Mouse (Mus musculus): ENCODE data around the gene Adra2b. TPM values are rescaled to one million over a fixed set of nuclear protein-coding genes. Genes with fewer than 3 reads are reported as not detected.

The Adra2b gene
- polyA plus RNA-seq, 1 experiment from 2014 or later = 16.7 TPM

Other genes starting within 250 kb of the Adra2b start
- gene Ncaph, start 229.3 kb upstream of the Adra2b start, polyA plus RNA-seq (2015; fragmentation: Nextera tagmentation; extraction: Ambion mirVana) = 54.8 and 60.1 TPM in 2 replicates
- 21.7 and 21.9 TPM in 2 replicates for gene Itpripl1, start 219.8 kb upstream of the Adra2b start, polyA plus RNA-seq (2015; fragmentation: Nextera tagmentation; extraction: Ambion mirVana)
- gene 1810024B03Rik, start 154.9 kb upstream of the Adra2b start, polyA plus RNA-seq (2015; fragmentation: Nextera tagmentation; extraction: Ambion mirVana) = 0.68 and 0.70 TPM in 2 replicates
- gene Snrnp200, start 154.8 kb upstream of the Adra2b start, polyA plus RNA-seq (2015; fragmentation: Nextera tagmentation; extraction: Ambion mirVana) = 23.3 and 28.2 TPM in 2 replicates
- gene Ciao1, start 115.4 kb upstream of the Adra2b start, polyA plus RNA-seq (2015; fragmentation: Nextera tagmentation; extraction: Ambion mirVana) = 34.7 and 39.8 TPM in 2 replicates
- 10.3 and 10.7 TPM in 2 replicates for gene Tmem127, start 115.3 kb upstream of the Adra2b start, polyA plus RNA-seq (2015; fragmentation: Nextera tagmentation; extraction: Ambion mirVana)
- gene Stard7, start 93.0 kb upstream of the Adra2b start, polyA plus RNA-seq (2015; fragmentation: Nextera tagmentation; extraction: Ambion mirVana) = 32.7 and 34.9 TPM in 2 replicates
- gene Dusp2, start 27.0 kb upstream of the Adra2b start, polyA plus RNA-seq (2015; fragmentation: Nextera tagmentation; extraction: Ambion mirVana) = 1.8 and 2.2 TPM in 2 replicates
- not detected in 2 replicates for gene Astl, start 24.6 kb upstream of the Adra2b start, polyA plus RNA-seq (2015; fragmentation: Nextera tagmentation; extraction: Ambion mirVana)
- gene Gpat2, start 62.0 kb downstream of the Adra2b start, polyA plus RNA-seq (2015; fragmentation: Nextera tagmentation; extraction: Ambion mirVana) = 0.28 and 0.38 TPM in 2 replicates
- gene Fahd2a, start 81.4 kb downstream of the Adra2b start, polyA plus RNA-seq (2015; fragmentation: Nextera tagmentation; extraction: Ambion mirVana) = 15.6 and 15.8 TPM in 2 replicates
- gene Kcnip3, start 158.9 kb downstream of the Adra2b start, polyA plus RNA-seq (2015; fragmentation: Nextera tagmentation; extraction: Ambion mirVana) = 0.23 and 0.31 TPM in 2 replicates
- 0.05 TPM in 1 of 2 replicates, not detected in the other for gene Prom2, start 178.3 kb downstream of the Adra2b start, polyA plus RNA-seq (2015; fragmentation: Nextera tagmentation; extraction: Ambion mirVana)
- gene Zfp661, start 223.9 kb downstream of the Adra2b start, polyA plus RNA-seq (2015; fragmentation: Nextera tagmentation; extraction: Ambion mirVana) = 1.0 and 1.1 TPM in 2 replicates
- 65.0 and 72.5 TPM in 2 replicates for gene Mrps5, start 224.0 kb downstream of the Adra2b start, polyA plus RNA-seq (2015; fragmentation: Nextera tagmentation; extraction: Ambion mirVana)